Mouse (Mus musculus) CH12.LX (cell line): ENCODE results near the gene Mettl13. TPM values are rescaled to one million over a fixed set of nuclear protein-coding genes. Genes with fewer than 3 reads are reported as not detected.

Source experiments
- DNase-seq: peaks from one replicate; pipeline ENCODE4 v3.0.0-alpha.2; 2013; ENCODE audit errors: extremely low read depth
- H3K27ac ChIP-seq: 2 replicates; pipeline ENCODE4 v1.5.1; 2012; ENCODE audit warnings: low read depth, mild to moderate bottlenecking, control low read depth, moderate library complexity; ENCODE audit not compliant: insufficient read depth
- H3K27me3 ChIP-seq: replicated peaks from 2 replicates; pipeline ENCODE3; 2012; ENCODE audit warnings: inconsistent platforms
- H3K36me3 ChIP-seq, 2 experiments: replicated peaks in 1 of 2; 2 replicates each; pipeline versions ENCODE3 to v1.6.1; 2012; ENCODE audit warnings: inconsistent platforms in 1 of 2, low read length in 1 of 2, mild to moderate bottlenecking in 1 of 2, mixed read lengths in 1 of 2, moderate library complexity in 1 of 2; ENCODE audit not compliant: control insufficient read depth in 1 of 2, insufficient read depth in 1 of 2
- H3K4me1 ChIP-seq, 2 experiments: 2 replicates each; pipeline ENCODE4 v1.6.1; 2012; ENCODE audit warnings: inconsistent platforms in 1 of 2, moderate library complexity in 1 of 2; ENCODE audit not compliant: insufficient read depth in 2 of 2, control insufficient read depth in 1 of 2
- H3K4me2 ChIP-seq: 2 replicates; pipeline ENCODE4 v1.6.1; 2012; ENCODE audit warnings: low read depth, mild to moderate bottlenecking, control low read depth; ENCODE audit not compliant: poor library complexity, insufficient read depth, severe bottlenecking
- H3K4me3 ChIP-seq, 3 experiments: fragments of 150-350 bp in 1 of 3; sonication (generic) in 1 of 3; replicated peaks in 1 of 3; 2 replicates each; pipeline versions ENCODE3 to v1.5.1; 2011 to 2012; ENCODE audit warnings: low read depth in 2 of 3, low read length in 2 of 3, mild to moderate bottlenecking in 2 of 3, moderate library complexity in 2 of 3, control low read depth in 1 of 3, improper control_type of control experiment in 1 of 3, inconsistent platforms in 1 of 3, mixed read lengths in 1 of 3; ENCODE audit not compliant: poor library complexity in 1 of 3
- H3K79me2 ChIP-seq: replicated peaks from 2 replicates; pipeline ENCODE4 v1.6.1; 2012; ENCODE audit warnings: mild to moderate bottlenecking, moderate library complexity; ENCODE audit not compliant: control insufficient read depth, poor library complexity, insufficient read depth, severe bottlenecking; ENCODE audit errors: extremely low read depth
- H3K9ac ChIP-seq: 2 replicates; pipeline ENCODE4 v1.6.1; 2012; ENCODE audit warnings: low read depth, mild to moderate bottlenecking, control low read depth, moderate library complexity; ENCODE audit not compliant: insufficient read depth
- H3K9me3 ChIP-seq: replicated peaks from 2 replicates; pipeline ENCODE3; 2012; ENCODE audit warnings: low read length, inconsistent platforms, mixed read lengths
- BHLHE40 ChIP-seq: IDR thresholded peaks from 2 replicates; pipeline ENCODE4 v1.6.1; 2011; ENCODE audit warnings: mild to moderate bottlenecking, low read depth, low read length, improper control_type of control experiment
- CHD2 ChIP-seq: IDR thresholded peaks from 2 replicates; pipeline ENCODE4 v1.6.1; 2011; ENCODE audit warnings: low read length, improper control_type of control experiment
- CTCF ChIP-seq, 2 experiments: IDR thresholded peaks in 1 of 2; conservative IDR thresholded peaks in 1 of 2; 2 replicates each; pipeline ENCODE4 v1.5.1; 2011 to 2012; ENCODE audit warnings: low read depth in 2 of 2, low read length in 2 of 2, improper control_type of control experiment in 1 of 2, inconsistent platforms in 1 of 2, mild to moderate bottlenecking in 1 of 2, moderate library complexity in 1 of 2
- ETS1 ChIP-seq: conservative IDR thresholded peaks from 2 replicates; pipeline ENCODE4 v1.6.1; 2012; ENCODE audit warnings: low read depth, mild to moderate bottlenecking, inconsistent platforms, low read length, improper control_type of control experiment, moderate library complexity
- GABPA ChIP-seq: IDR thresholded peaks from 2 replicates; pipeline ENCODE4 v1.6.1; 2012; ENCODE audit warnings: low read depth, low read length, improper control_type of control experiment, inconsistent platforms; ENCODE audit not compliant: insufficient replicate concordance
- IRF4 ChIP-seq: IDR thresholded peaks from 2 replicates; pipeline ENCODE4 v1.6.1; 2014; ENCODE audit warnings: low read depth, mild to moderate bottlenecking, inconsistent platforms, low read length, improper control_type of control experiment
- MXI1 ChIP-seq: IDR thresholded peaks from 2 replicates; pipeline ENCODE4 v1.6.1; 2011; ENCODE audit warnings: mild to moderate bottlenecking, low read depth, low read length, improper control_type of control experiment
- MYC ChIP-seq: IDR thresholded peaks from 2 replicates; pipeline ENCODE4 v1.6.1; 2011; ENCODE audit warnings: low read depth, mild to moderate bottlenecking, improper control_type of control experiment, low read length
- NELFE ChIP-seq: IDR thresholded peaks from 2 replicates; pipeline ENCODE4 v1.6.1; 2011; ENCODE audit warnings: low read depth, low read length, improper control_type of control experiment
- NRF1 ChIP-seq: IDR thresholded peaks from 2 replicates; pipeline ENCODE4 v1.6.1; 2014; ENCODE audit warnings: low read depth, mild to moderate bottlenecking, inconsistent platforms, low read length, improper control_type of control experiment, moderate library complexity
- POLR2A ChIP-seq: IDR thresholded peaks from 2 replicates; pipeline ENCODE4 v1.6.1; 2011; ENCODE audit warnings: low read depth, mild to moderate bottlenecking, improper control_type of control experiment, low read length
- POLR2AphosphoS2 ChIP-seq: IDR thresholded peaks from 2 replicates; pipeline ENCODE4 v1.6.1; 2011; ENCODE audit warnings: low read depth, low read length, improper control_type of control experiment
- RAD21 ChIP-seq: IDR thresholded peaks from 2 replicates; pipeline ENCODE4 v1.6.1; 2011; ENCODE audit warnings: low read depth, mild to moderate bottlenecking, low read length, improper control_type of control experiment, moderate library complexity
- SIN3A ChIP-seq: IDR thresholded peaks from 2 replicates; pipeline ENCODE4 v1.6.1; 2012; ENCODE audit warnings: low read length, improper control_type of control experiment, inconsistent platforms
- SMC3 ChIP-seq: IDR thresholded peaks from 2 replicates; pipeline ENCODE4 v1.6.1; 2011; ENCODE audit warnings: low read depth, low read length, improper control_type of control experiment
- TCF12 ChIP-seq: IDR thresholded peaks from 2 replicates; pipeline ENCODE4 v1.6.1; 2014; ENCODE audit warnings: low read depth, mild to moderate bottlenecking, inconsistent platforms, low read length, improper control_type of control experiment
- UBTF ChIP-seq: IDR thresholded peaks from 2 replicates; pipeline ENCODE4 v1.6.1; 2012; ENCODE audit warnings: low read depth, mild to moderate bottlenecking, inconsistent platforms, low read length, improper control_type of control experiment, moderate library complexity
- USF1 ChIP-seq: IDR thresholded peaks from 2 replicates; pipeline ENCODE4 v1.6.1; 2014; ENCODE audit warnings: low read depth, mild to moderate bottlenecking, inconsistent platforms, low read length, improper control_type of control experiment
- ZKSCAN1 ChIP-seq: IDR thresholded peaks from 2 replicates; pipeline ENCODE4 v1.6.1; 2012; ENCODE audit warnings: low read depth, inconsistent platforms, low read length, improper control_type of control experiment, borderline replicate concordance
- ZMIZ1 ChIP-seq: IDR thresholded peaks from 2 replicates; pipeline ENCODE4 v1.6.1; 2012; ENCODE audit warnings: low read depth, mild to moderate bottlenecking, inconsistent platforms, low read length, improper control_type of control experiment
- ZNF384 ChIP-seq: IDR thresholded peaks from 2 replicates; pipeline ENCODE4 v1.6.1; 2012; ENCODE audit warnings: low read depth, low read length, improper control_type of control experiment, inconsistent platforms
- dilution Hi-C: fragments of 300-500 bp; cut with MboI; formaldehyde crosslinking; loops from 2 replicates; pipeline ENCODE4 v1.14.3; 2020; ENCODE audit warnings: low sequenced_read_pairs; ENCODE audit not compliant: extremely low pct_unique_long_range_greater_than_20kb, extremely low pct_ligation_motif_present
- in situ Hi-C: fragments of 300-500 bp; cut with MboI; formaldehyde crosslinking; loops from 3 replicates; pipeline ENCODE4 v1.14.3; 2019; ENCODE audit warnings: low sequenced_read_pairs, low pct_ligation_motif_present, low pct_unique_long_range_greater_than_20kb, mixed read lengths
- polyA plus RNA-seq: library from polyadenylated mRNA; unstranded; fragments of >175 nt; gene quantifications from 2 replicates; pipeline ENCODE4 v1.2.1, GENCODE M21; 2012; ENCODE audit warnings: low read depth; ENCODE audit not compliant: insufficient read length
- total RNA-seq, 2 experiments: library from RNA; depleted of rRNA; stranded (reverse); fragments of 300-350 nt in 1 of 2; fragments of >200 nt in 1 of 2; gene quantifications; 2 replicates each; pipeline ENCODE4 v1.2.3; 2012 to 2014

The Mettl13 gene
- total and polyA plus RNA-seq, 3 experiments, result 22.8 to 58.5 (median 23.8) TPM

- no peaks in the 10 kb centered on the region for H3K9me3 ChIP-seq
- H3K4me2 ChIP-seq, result no peak overlapping the region
- no peaks in the 10 kb centered on the region for H3K27me3 ChIP-seq
- DNase-seq, result no peak
- TF ChIP-seq CTCF (conservative IDR thresholded peaks at IDR 0.05 in 1 of 2, IDR thresholded peaks at IDR 0.05 in 1 of 2; ENCODE audit: low read depth in 2 of 2, low read length in 2 of 2) (peak in 1 of 2 experiments; percentile 35; a peak in 2 of 4 replicates), ZMIZ1 (no peak), ZNF384 (no peak), SMC3 (peak; percentile 19; the same call in 1 of the 2 replicates)
- no peak overlapping the region for H3K9ac ChIP-seq
- H3K27ac ChIP-seq, result no peak overlapping the region
- no peaks in the 10 kb centered on the region for H3K4me1 ChIP-seq
- dilution Hi-C loops, result no loop called here
- H3K36me3 ChIP-seq, result peaks cover 16 to 36% of the 10 kb centered on the region in 2 experiments
- no peaks in the 10 kb centered on the region for H3K79me2 ChIP-seq
- in situ Hi-C loops, result loop anchor here (10.0 kb wide), 1 partner anchor 165 kb away; no protein-coding TSS in a partner anchor
- H3K4me3 ChIP-seq, result no peak overlapping the region
Measured at GRCm38 (mm10) chr1:162529651-162530050, 18.7 kb downstream of the Mettl13 start.

- no peak for DNase-seq
- Histone ChIP-seq H3K27me3 (no peaks in the 10 kb centered on the region), H3K4me3 (no peak overlapping the region), H3K27ac (no peak overlapping the region), H3K36me3 (no peaks in the 10 kb centered on the region), H3K9ac (no peak overlapping the region), H3K79me2 (no peaks in the 10 kb centered on the region), H3K9me3 (no peaks in the 10 kb centered on the region), H3K4me2 (no peak overlapping the region), H3K4me1 (peaks cover 0 to 20% of the 10 kb centered on the region in 2 experiments; a peak in 2 of 4 replicates)
- in situ Hi-C loops, result no loop called here
- dilution Hi-C loops, result no loop called here
- TF ChIP-seq NELFE (no peak), SIN3A (no peak), NRF1 (no peak), TCF12 (no peak), CTCF (conservative IDR thresholded peaks at IDR 0.05 in 1 of 2, IDR thresholded peaks at IDR 0.05 in 1 of 2; ENCODE audit: low read depth in 2 of 2, low read length in 2 of 2) (no peak), MYC (no peak), GABPA (no peak), RAD21 (no peak), CHD2 (no peak), ZKSCAN1 (no peak), ETS1 (no peak)
Measured at GRCm38 (mm10) chr1:162515116-162515515, 33.2 kb downstream of the Mettl13 start.

GRCm38 (mm10) chr1:162510013-162510356 is 38.4 kb downstream of the Mettl13 start:
- H3K9ac ChIP-seq, result no peak overlapping the region
- no peak overlapping the region for H3K27ac ChIP-seq
- in situ Hi-C loops (no loop called here), dilution Hi-C loops (no loop called here)
- DNase-seq, result peak; percentile 29
- no peaks in the 10 kb centered on the region for H3K79me2 ChIP-seq
- H3K9me3 ChIP-seq, result no peaks in the 10 kb centered on the region
- no peaks in the 10 kb centered on the region for H3K36me3 ChIP-seq
- H3K4me2 ChIP-seq, result peak overlapping the region; percentile 81
- peaks cover 6 to 23% of the 10 kb centered on the region in 2 experiments for H3K4me1 ChIP-seq
- no peak overlapping the region for H3K4me3 ChIP-seq
- no peak for TF ChIP-seq UBTF
- TF ChIP-seq NELFE, result no peak
- no peak for TF ChIP-seq MYC
- no peak for TF ChIP-seq MXI1
- no peak for TF ChIP-seq POLR2A
- no peak for TF ChIP-seq RAD21
- no peak for TF ChIP-seq BHLHE40
- no peak for TF ChIP-seq POLR2AphosphoS2
- TF ChIP-seq SIN3A, result no peak
- no peak; the same call in 1 of the 2 replicates for TF ChIP-seq USF1
- TF ChIP-seq GABPA, result no peak
- no peak for TF ChIP-seq IRF4
- H3K27me3 ChIP-seq, result no peaks in the 10 kb centered on the region
